29 mouse cellular contexts compared by ENCODE assay signal in genomic region chr4:17092132-17092531, GRCm38 (mm10).
DNase-seq lines count a peak whose midpoint lies in the region; ATAC-seq lines count a peak whose summit lies in the region.
"Had no signal": no experiment of that assay in that cellular context is flagged by ENCODE, and none has a peak within 500 bp of the region (broad histone marks: within the 10 kb centered on the region; RNA-seq: fewer than 3 reads in every experiment).

No protein-coding gene starts in this region.

- H3K27ac ChIP-seq in forebrain, embryonic 11.5 days (ENCODE audit: low read depth, low read length): no peak overlapping the region
- no peak overlapping the region for H3K27ac ChIP-seq in forebrain, embryonic 13.5 days
- H3K27ac ChIP-seq in midbrain, embryonic 12.5 days (replicated peaks): no peak overlapping the region
- no peak overlapping the region for H3K27ac ChIP-seq in midbrain, embryonic 16.5 days (ENCODE audit: low read length)
- H3K27ac ChIP-seq: forebrain, embryonic 15.5 days; hindbrain, embryonic 13.5 days; limb, embryonic 15.5 days; liver, embryonic 14.5 days; neural tube, embryonic 13.5 days had no signal

- H3K4me2 ChIP-seq in forebrain, embryonic 11.5 days (ENCODE audit: low read depth, low read length, severe bottlenecking): no peak overlapping the region
- no peak overlapping the region for H3K4me2 ChIP-seq in forebrain, embryonic 13.5 days
- H3K4me2 ChIP-seq in midbrain, embryonic 12.5 days (replicated peaks): no peak overlapping the region
- no peak overlapping the region for H3K4me2 ChIP-seq in midbrain, embryonic 16.5 days (ENCODE audit: low read length)
- H3K4me2 ChIP-seq: forebrain, embryonic 15.5 days; heart, embryonic 12.5 days; hindbrain, embryonic 13.5 days; limb, embryonic 15.5 days; lung, embryonic 14.5 days; neural tube, embryonic 13.5 days had no signal

- no peak overlapping the region for H3K9ac ChIP-seq in forebrain, embryonic 11.5 days (ENCODE audit: low read length)
- no peak overlapping the region for H3K9ac ChIP-seq in forebrain, embryonic 13.5 days
- H3K9ac ChIP-seq in midbrain, embryonic 12.5 days (replicated peaks): no peak overlapping the region
- no peak overlapping the region for H3K9ac ChIP-seq in midbrain, embryonic 16.5 days (ENCODE audit: low read depth, low read length)
- H3K9ac ChIP-seq: forebrain, embryonic 15.5 days; heart, embryonic 12.5 days; hindbrain, embryonic 13.5 days; limb, embryonic 15.5 days; liver, embryonic 14.5 days; lung, embryonic 14.5 days; neural tube, embryonic 13.5 days had no signal

- H3K4me3 ChIP-seq in forebrain, embryonic 11.5 days (ENCODE audit: low read depth, low read length): no peak overlapping the region
- no peak overlapping the region for H3K4me3 ChIP-seq in forebrain, embryonic 13.5 days
- H3K4me3 ChIP-seq in midbrain, embryonic 12.5 days: no peak overlapping the region
- no peak overlapping the region for H3K4me3 ChIP-seq in midbrain, embryonic 16.5 days (ENCODE audit: low read depth, low read length)
- H3K4me3 ChIP-seq: forebrain, embryonic 15.5 days; heart, embryonic 12.5 days; hindbrain, embryonic 13.5 days; limb, embryonic 15.5 days; megakaryocyte, embryonic 14.5 days; myocyte; neural tube, embryonic 13.5 days had no signal

- H3K9me3 ChIP-seq in forebrain, embryonic 11.5 days (ENCODE audit: control insufficient read depth, low read length): no peaks in the 10 kb centered on the region
- H3K9me3 ChIP-seq in forebrain, embryonic 13.5 days (replicated peaks): no peaks in the 10 kb centered on the region
- no peaks in the 10 kb centered on the region for H3K9me3 ChIP-seq in midbrain, embryonic 12.5 days
- H3K9me3 ChIP-seq in midbrain, embryonic 16.5 days (replicated peaks; ENCODE audit: control insufficient read depth, low read length, poor library complexity, severe bottlenecking): no peaks in the 10 kb centered on the region
- H3K9me3 ChIP-seq: forebrain, embryonic 15.5 days; heart, embryonic 12.5 days; hindbrain, embryonic 13.5 days; limb, embryonic 15.5 days; megakaryocyte, embryonic 14.5 days; neural tube, embryonic 13.5 days had no signal

- H3K4me1 ChIP-seq in forebrain, embryonic 11.5 days (replicated peaks; ENCODE audit: control insufficient read depth, insufficient read depth, low read length): no peaks in the 10 kb centered on the region
- H3K4me1 ChIP-seq in forebrain, embryonic 13.5 days: no peaks in the 10 kb centered on the region
- H3K4me1 ChIP-seq in midbrain, embryonic 12.5 days: 0 out of 2 replicates have a peak, but pooled peaks cover 4% of the 10 kb centered on the region
- H3K4me1 ChIP-seq in midbrain, embryonic 16.5 days (ENCODE audit: control insufficient read depth, insufficient read depth, low read length): no peaks in the 10 kb centered on the region
- H3K4me1 ChIP-seq: forebrain, embryonic 15.5 days; heart, embryonic 12.5 days; hindbrain, embryonic 13.5 days; limb, embryonic 15.5 days; megakaryocyte, embryonic 14.5 days had no signal

- no peak for DNase-seq in forebrain, embryonic 11.5 days (ENCODE audit: low spot score)
- peak; percentile 3 for DNase-seq in embryo, embryonic 11 days
- DNase-seq in gastrocnemius, adult 18-20 months (ENCODE audit: low spot score): no peak
- no peak for DNase-seq in adrenal gland, postnatal 4 days (ENCODE audit: low spot score in 2 of 2)
- DNase-seq: adrenal gland, postnatal 25 days; cerebellum, adult 9-11 months; gastrocnemius, postnatal 14 days; heart, adult 18-20 months; heart, postnatal 10 days; kidney, adult 18-20 months; kidney, postnatal 4 days; layer of hippocampus, adult 9-11 months; lung, embryonic 14.5 days; right cerebral cortex, adult 18-20 months; thymus, adult 2 months; thymus, postnatal 4 days had no signal

- H3K27me3 ChIP-seq in forebrain, embryonic 11.5 days (ENCODE audit: control insufficient read depth, insufficient read depth, low read length): no peaks in the 10 kb centered on the region
- H3K27me3 ChIP-seq in forebrain, embryonic 13.5 days: no peaks in the 10 kb centered on the region
- H3K27me3 ChIP-seq in midbrain, embryonic 12.5 days: no peaks in the 10 kb centered on the region
- H3K27me3 ChIP-seq in midbrain, embryonic 16.5 days (ENCODE audit: control insufficient read depth, insufficient read depth, low read depth, low read length): no peaks in the 10 kb centered on the region
- H3K27me3 ChIP-seq: forebrain, embryonic 15.5 days; heart, embryonic 12.5 days; hindbrain, embryonic 13.5 days; limb, embryonic 15.5 days; megakaryocyte, embryonic 14.5 days; neural tube, embryonic 13.5 days had no signal

- peak; percentile 36; the same call in 1 of the 2 replicates for ATAC-seq in forebrain, embryonic 11.5 days (replicated peaks; ENCODE audit: low FRiP score)
- no peak for ATAC-seq in forebrain, embryonic 13.5 days
- ATAC-seq in midbrain, embryonic 12.5 days (ENCODE audit: low FRiP score, low read depth): peak; percentile 49; the same call in 1 of the 2 replicates
- ATAC-seq in midbrain, embryonic 16.5 days: no peak
- ATAC-seq: CD4-positive, CD25-positive, alpha-beta regulatory T cell, adult 4 months; forebrain, embryonic 15.5 days; inflammation-experienced regulatory T-cells, adult 6 months had no signal

- WGBS in forebrain, embryonic 11.5 days: 8% methylated on average over 3 of the region's 3 CpGs
- 3% methylated on average over 3 of the region's 3 CpGs for WGBS in forebrain, embryonic 13.5 days
- WGBS in midbrain, embryonic 12.5 days: 2% methylated on average over 3 of the region's 3 CpGs
- 4% methylated on average over 3 of the region's 3 CpGs for WGBS in midbrain, embryonic 16.5 days

- no peaks in the 10 kb centered on the region for H3K36me3 ChIP-seq in forebrain, embryonic 11.5 days (ENCODE audit: control insufficient read depth, insufficient read depth, low read length)
- no peaks in the 10 kb centered on the region for H3K36me3 ChIP-seq in forebrain, embryonic 13.5 days (ENCODE audit: poor library complexity, severe bottlenecking)
- no peaks in the 10 kb centered on the region for H3K36me3 ChIP-seq in midbrain, embryonic 12.5 days
- no peaks in the 10 kb centered on the region for H3K36me3 ChIP-seq in midbrain, embryonic 16.5 days (ENCODE audit: control insufficient read depth, insufficient read depth, low read length)
- H3K36me3 ChIP-seq: forebrain, embryonic 15.5 days; heart, embryonic 12.5 days; hindbrain, embryonic 13.5 days; limb, embryonic 15.5 days; neural tube, embryonic 13.5 days had no signal

Comparison
In these comparisons a context has a peak if more than half of its experiments do, and no peak if none do; other contexts are left out.
1. ATAC-seq: peak in forebrain, embryonic 11.5 days (single experiment) and midbrain, embryonic 12.5 days (single experiment); none in forebrain, embryonic 13.5 days (single experiment) and midbrain, embryonic 16.5 days (single experiment).